Mouse (Mus musculus): ENCODE measurements around the gene Cd320. TPM values are rescaled to one million over a fixed set of nuclear protein-coding genes. Genes with fewer than 3 reads are reported as not detected.

Gene Cd320
- polyA plus RNA-seq, 1 experiment = 34.7 TPM

GRCm38 (mm10) chr17:33808192-33808591, 34.7 kb upstream of the Cd320 start:
- DNase-seq = no peak
- no peak for TF ChIP-seq POLR2A (IDR thresholded peaks at IDR 0.05; ENCODE audit: borderline replicate concordance, insufficient read depth, low read length)
- TF ChIP-seq CTCF (IDR thresholded peaks at IDR 0.05; ENCODE audit: borderline replicate concordance, insufficient read depth, low read depth, low read length) = no peak
- no peak overlapping the region for H3K4me3 ChIP-seq (replicated peaks; ENCODE audit: insufficient read depth, low read depth, low read length)
- H3K27me3 ChIP-seq (ENCODE audit: control insufficient read depth, insufficient read depth, low read length) = no peaks in the 10 kb centered on the region; the same call in 1 of the 2 replicates
- no peak overlapping the region for H3K27ac ChIP-seq (ENCODE audit: insufficient read depth, low read length)
- 30% methylated on average over 10 of the region's 10 CpGs for WGBS
- no peaks in the 10 kb centered on the region for H3K4me1 ChIP-seq (ENCODE audit: control insufficient read depth, insufficient read depth, low read length)

- no peak for TF ChIP-seq CTCF (IDR thresholded peaks at IDR 0.05; ENCODE audit: borderline replicate concordance, insufficient read depth, low read depth, low read length)
- TF ChIP-seq POLR2A (IDR thresholded peaks at IDR 0.05; ENCODE audit: borderline replicate concordance, insufficient read depth, low read length) = no peak
- DNase-seq = peak; percentile 84 to 85
- H3K27ac ChIP-seq (ENCODE audit: insufficient read depth, low read length) = no peak within 1 kb of the TSS
- 3% methylated on average over 36 of the region's 36 CpGs for WGBS
- H3K4me3 ChIP-seq (replicated peaks; ENCODE audit: insufficient read depth, low read depth, low read length) = peak within 1 kb of the TSS; percentile 75
- H3K4me1 ChIP-seq (ENCODE audit: control insufficient read depth, insufficient read depth, low read length) = no peaks in the 10 kb centered on the region
- H3K27me3 ChIP-seq (ENCODE audit: control insufficient read depth, insufficient read depth, low read length) = no peaks in the 10 kb centered on the region; the same call in 1 of the 2 replicates
Observed at GRCm38 (mm10) chr17:33810334-33811141, 32.4 kb upstream of the Cd320 start, which contains the start of gene Kank3. Kank3 (plus strand) TSS chr17:33810519.

- WGBS = 25% methylated on average over 7 of the region's 7 CpGs
- peak overlapping the region; percentile 15 for H3K4me3 ChIP-seq (replicated peaks; ENCODE audit: insufficient read depth, low read depth, low read length)
- H3K4me1 ChIP-seq (ENCODE audit: control insufficient read depth, insufficient read depth, low read length) = no peaks in the 10 kb centered on the region
- TF ChIP-seq CTCF (IDR thresholded peaks at IDR 0.05; ENCODE audit: borderline replicate concordance, insufficient read depth, low read depth, low read length) (no peak), POLR2A (IDR thresholded peaks at IDR 0.05; ENCODE audit: borderline replicate concordance, insufficient read depth, low read length) (no peak)
- no peaks in the 10 kb centered on the region; the same call in 1 of the 2 replicates for H3K27me3 ChIP-seq (ENCODE audit: control insufficient read depth, insufficient read depth, low read length)
- DNase-seq = no peak
- H3K27ac ChIP-seq (ENCODE audit: insufficient read depth, low read length) = no peak overlapping the region
Observed at GRCm38 (mm10) chr17:33811142-33811516, 31.8 kb upstream of the Cd320 start.

- no peak for TF ChIP-seq CTCF (IDR thresholded peaks at IDR 0.05; ENCODE audit: borderline replicate concordance, insufficient read depth, low read depth, low read length)
- TF ChIP-seq POLR2A (IDR thresholded peaks at IDR 0.05; ENCODE audit: borderline replicate concordance, insufficient read depth, low read length) = no peak
- 30% methylated on average over 3 of the region's 3 CpGs for WGBS
- Histone ChIP-seq H3K4me1 (ENCODE audit: control insufficient read depth, insufficient read depth, low read length) (no peaks in the 10 kb centered on the region), H3K27me3 (ENCODE audit: control insufficient read depth, insufficient read depth, low read length) (no peaks in the 10 kb centered on the region; the same call in 1 of the 2 replicates), H3K27ac (ENCODE audit: insufficient read depth, low read length) (no peak overlapping the region), H3K4me3 (replicated peaks; ENCODE audit: insufficient read depth, low read depth, low read length) (no peak overlapping the region)
- no peak for DNase-seq
Observed at GRCm38 (mm10) chr17:33812475-33812874, 30.4 kb upstream of the Cd320 start.

GRCm38 (mm10) chr17:33812990-33813389, 29.9 kb upstream of the Cd320 start:
- Histone ChIP-seq H3K27me3 (ENCODE audit: control insufficient read depth, insufficient read depth, low read length) (no peaks in the 10 kb centered on the region; the same call in 1 of the 2 replicates), H3K4me3 (replicated peaks; ENCODE audit: insufficient read depth, low read depth, low read length) (no peak overlapping the region), H3K27ac (ENCODE audit: insufficient read depth, low read length) (no peak overlapping the region), H3K4me1 (ENCODE audit: control insufficient read depth, insufficient read depth, low read length) (no peaks in the 10 kb centered on the region)
- 64% methylated on average over 4 of the region's 4 CpGs for WGBS
- TF ChIP-seq CTCF (IDR thresholded peaks at IDR 0.05; ENCODE audit: borderline replicate concordance, insufficient read depth, low read depth, low read length) = no peak
- TF ChIP-seq POLR2A (IDR thresholded peaks at IDR 0.05; ENCODE audit: borderline replicate concordance, insufficient read depth, low read length) = no peak
- DNase-seq = no peak

- no peak overlapping the region for H3K4me3 ChIP-seq (replicated peaks; ENCODE audit: insufficient read depth, low read depth, low read length)
Observed at GRCm38 (mm10) chr17:33815399-33815798, 27.5 kb upstream of the Cd320 start.

GRCm38 (mm10) chr17:33816612-33817011, 26.3 kb upstream of the Cd320 start:
- DNase-seq = no peak
- H3K27ac ChIP-seq (ENCODE audit: insufficient read depth, low read length) = 0 out of 2 replicates have a peak overlapping the region, but pooled peaks have one; percentile 93
- WGBS = 41% methylated on average over 5 of the region's 5 CpGs
- peaks cover 8% of the 10 kb centered on the region; the same call in 1 of the 2 replicates for H3K4me1 ChIP-seq (ENCODE audit: control insufficient read depth, insufficient read depth, low read length)
- TF ChIP-seq POLR2A (IDR thresholded peaks at IDR 0.05; ENCODE audit: borderline replicate concordance, insufficient read depth, low read length) (no peak), CTCF (IDR thresholded peaks at IDR 0.05; ENCODE audit: borderline replicate concordance, insufficient read depth, low read depth, low read length) (no peak)
- H3K27me3 ChIP-seq (ENCODE audit: control insufficient read depth, insufficient read depth, low read length) = no peaks in the 10 kb centered on the region
- peak overlapping the region; percentile 81 for H3K4me3 ChIP-seq (replicated peaks; ENCODE audit: insufficient read depth, low read depth, low read length)

More at GRCm38 (mm10) chr17:33815399-33815798, 27.5 kb upstream of the Cd320 start:
- H3K27ac ChIP-seq (ENCODE audit: insufficient read depth, low read length) = no peak overlapping the region
- DNase-seq = no peak
- TF ChIP-seq CTCF (IDR thresholded peaks at IDR 0.05; ENCODE audit: borderline replicate concordance, insufficient read depth, low read depth, low read length) (no peak), POLR2A (IDR thresholded peaks at IDR 0.05; ENCODE audit: borderline replicate concordance, insufficient read depth, low read length) (no peak)
- no peaks in the 10 kb centered on the region; the same call in 1 of the 2 replicates for H3K27me3 ChIP-seq (ENCODE audit: control insufficient read depth, insufficient read depth, low read length)
- 80% methylated on average over 6 of the region's 6 CpGs for WGBS
- peaks cover 8% of the 10 kb centered on the region; the same call in 1 of the 2 replicates for H3K4me1 ChIP-seq (ENCODE audit: control insufficient read depth, insufficient read depth, low read length)

Data from cerebellum, adult 2 months (tissue).